Mouse (Mus musculus) cortical plate, adult 2 months (tissue): Measurements from ENCODE around the gene Lrrc23.

Experiments
- CTCF ChIP-seq: fragments of 200-500 bp; IDR thresholded peaks from 2 replicates; pipeline ENCODE4 v1.5.1; 2011; ENCODE audit warnings: mild to moderate bottlenecking, control low read depth, low read length; ENCODE audit not compliant: insufficient read depth; ENCODE audit errors: extremely low read depth
- POLR2A ChIP-seq: fragments of 200-500 bp; IDR thresholded peaks from 2 replicates; pipeline ENCODE4 v1.6.1; 2011; ENCODE audit warnings: mild to moderate bottlenecking, low read length, control low read depth; ENCODE audit not compliant: insufficient read depth; ENCODE audit errors: extremely low read depth

GRCm38 (mm10) chr6:124812848-124813247 is 33.3 kb upstream of the Lrrc23 start:
- TF ChIP-seq CTCF (no peak), POLR2A (no peak)
